In the genomic region with DNA sequence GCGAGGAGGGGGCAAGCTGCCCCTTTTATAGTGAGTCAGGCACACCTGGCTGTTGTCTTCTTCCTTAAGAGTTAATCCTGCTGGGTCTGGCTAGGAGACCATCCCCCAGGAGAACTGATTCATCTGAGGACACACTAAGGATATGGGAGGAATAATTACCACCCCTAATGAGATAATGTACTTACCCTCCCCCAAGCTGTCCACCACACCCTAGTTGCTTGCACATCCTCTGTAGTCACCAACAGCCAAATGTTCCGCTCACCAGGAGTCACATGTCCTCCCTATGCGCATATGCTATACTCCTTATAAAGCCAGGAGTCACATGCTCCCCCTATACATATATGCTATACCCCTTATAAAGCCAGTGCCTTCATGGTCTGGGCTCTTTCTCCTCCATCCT, we compare ENCODE assay signal across 23 mouse cellular contexts.
"Had no signal": no experiment of that assay in that cellular context is flagged by ENCODE, and none has a peak within 500 bp of the region (broad histone marks: within the 10 kb centered on the region; RNA-seq: fewer than 3 reads in every experiment).

No protein-coding gene starts in this region.

- H3K4me1 ChIP-seq: heart, embryonic 10.5 days; heart, embryonic 12.5 days; hindbrain, embryonic 15.5 days; limb, embryonic 13.5 days; limb, embryonic 15.5 days; liver, embryonic 13.5 days had no signal

- DNase-seq: gastrocnemius, postnatal 14 days; gastrocnemius, postnatal 36 days; heart, adult 18-20 months; heart, postnatal 10 days; kidney, adult 11 months; kidney, adult 2 months; kidney, adult 9 months; kidney, postnatal 14 days; kidney, postnatal 36 days; layer of hippocampus, adult 9-11 months; layer of hippocampus, postnatal 36 days; left cerebral cortex, postnatal 4 days; liver, embryonic 13.5 days had no signal

- ATAC-seq: hindbrain, postnatal 0 days; intestine, embryonic 16.5 days had no signal

- H3K4me3 ChIP-seq: heart, embryonic 10.5 days; heart, embryonic 12.5 days; hindbrain, embryonic 13.5 days; hindbrain, embryonic 15.5 days; kidney, embryonic 15.5 days; limb, embryonic 13.5 days; limb, embryonic 15.5 days; liver, embryonic 13.5 days had no signal

- H3K9ac ChIP-seq: heart, embryonic 12.5 days; hindbrain, embryonic 13.5 days; hindbrain, embryonic 15.5 days; kidney, embryonic 15.5 days; limb, embryonic 13.5 days; limb, embryonic 15.5 days; liver, embryonic 13.5 days had no signal

- H3K27me3 ChIP-seq: heart, embryonic 12.5 days; hindbrain, embryonic 13.5 days; hindbrain, embryonic 15.5 days; kidney, embryonic 15.5 days; limb, embryonic 13.5 days; limb, embryonic 15.5 days; liver, embryonic 13.5 days had no signal

- H3K4me2 ChIP-seq: heart, embryonic 12.5 days; hindbrain, embryonic 13.5 days; hindbrain, embryonic 15.5 days; kidney, embryonic 15.5 days; limb, embryonic 13.5 days; limb, embryonic 15.5 days; liver, embryonic 13.5 days had no signal

- H3K9me3 ChIP-seq: hindbrain, embryonic 15.5 days; limb, embryonic 13.5 days; limb, embryonic 15.5 days had no signal

- H3K27ac ChIP-seq: heart, embryonic 10.5 days; hindbrain, embryonic 13.5 days; hindbrain, embryonic 15.5 days; hindbrain, postnatal 0 days; kidney, embryonic 15.5 days; kidney, postnatal 0 days; limb, embryonic 13.5 days; limb, embryonic 15.5 days; liver, embryonic 13.5 days had no signal

- H3K36me3 ChIP-seq: heart, embryonic 10.5 days; heart, embryonic 12.5 days; hindbrain, embryonic 13.5 days; hindbrain, embryonic 15.5 days; kidney, embryonic 15.5 days; limb, embryonic 13.5 days; limb, embryonic 15.5 days; liver, embryonic 13.5 days had no signal
